Mouse (Mus musculus) heart, adult 2 months (tissue): ENCODE measurements around the gene Rnpep. TPM values are rescaled to one million over a fixed set of nuclear protein-coding genes. Genes with fewer than 3 reads are reported as not detected.

Experiments
- DNase-seq, 2 experiments: peaks; one replicate each; pipeline ENCODE4 v3.0.0; 2021
- H3K27ac ChIP-seq: fragments of 200-600 bp; 2 replicates; pipeline ENCODE4 v1.8.1; 2022
- H3K27me3 ChIP-seq: fragments of 200-500 bp; 2 replicates; pipeline ENCODE4 v1.6.1; 2012; ENCODE audit warnings: mild to moderate bottlenecking, low read length, inconsistent platforms, mixed read lengths; ENCODE audit not compliant: control insufficient read depth, insufficient read depth
- H3K36me3 ChIP-seq: fragments of 200-500 bp; 2 replicates; pipeline ENCODE4 v1.6.1; 2012; ENCODE audit warnings: low read length, inconsistent platforms; ENCODE audit not compliant: control insufficient read depth, insufficient read depth
- H3K4me1 ChIP-seq: fragments of 200-500 bp; 2 replicates; pipeline ENCODE4 v1.6.1; 2011; ENCODE audit warnings: low read length; ENCODE audit not compliant: control insufficient read depth, insufficient read depth
- H3K4me3 ChIP-seq: fragments of 200-600 bp; 2 replicates; pipeline ENCODE4 v1.8.1; 2022
- H3K79me2 ChIP-seq: fragments of 200-500 bp; replicated peaks from 2 replicates; pipeline ENCODE4 v1.6.1; 2012; ENCODE audit warnings: mild to moderate bottlenecking, inconsistent platforms, low read length, moderate library complexity, mixed read lengths; ENCODE audit not compliant: control insufficient read depth, insufficient read depth
- H3K9ac ChIP-seq: fragments of 200-500 bp; 2 replicates; pipeline ENCODE4 v1.6.1; 2012; ENCODE audit warnings: low read depth, mild to moderate bottlenecking, control low read depth, inconsistent platforms, low read length, mixed read lengths
- CTCF ChIP-seq: fragments of 200-600 bp; IDR thresholded peaks from 2 replicates; pipeline ENCODE4 v1.8.1; 2022; ENCODE audit warnings: antibody characterized with exemption, mild to moderate bottlenecking, moderate library complexity
- EP300 ChIP-seq: fragments of 200-500 bp; IDR thresholded peaks from 2 replicates; pipeline ENCODE4 v1.6.1; 2011; ENCODE audit warnings: low read depth, low read length, control low read depth; ENCODE audit not compliant: insufficient read depth
- POLR2A ChIP-seq: fragments of 200-500 bp; IDR thresholded peaks from 2 replicates; pipeline ENCODE4 v1.6.1; 2011; ENCODE audit warnings: mild to moderate bottlenecking, low read depth, low read length, control low read depth; ENCODE audit not compliant: insufficient read depth
- WGBS: fragments of 180-500 bp; shearing (Covaris S2); methylation state at CpG from one replicate; pipeline ENCODE4 v1.1.7; 2018; 5-methylcytosine and 5-hydroxymethylcytosine counted together
- intact Hi-C: fragments of 180-260 bp; cut with DNase I; formaldehyde crosslinking; loops from one replicate; pipeline ENCODE4 v1.15.1; 2025
- polyA plus RNA-seq: library from polyadenylated mRNA; depleted of rRNA; stranded (reverse); fragments of >200 nt; gene quantifications from 2 replicates; pipeline ENCODE4 v1.2.3, GENCODE M21; 2012
- total RNA-seq, 2 experiments: library from RNA; stranded (reverse); gene quantifications; 2 replicates each; pipeline ENCODE4 v1.2.3; 2021

Gene Rnpep
- total and polyA plus RNA-seq, 3 experiments = 14.0 to 22.6 (median 20.0) TPM

- Histone ChIP-seq H3K27ac (no peak overlapping the region), H3K4me3 (no peak overlapping the region), H3K79me2 (no peaks in the 10 kb centered on the region), H3K9ac (no peak overlapping the region), H3K27me3 (no peaks in the 10 kb centered on the region), H3K4me1 (no peaks in the 10 kb centered on the region), H3K36me3 (no peaks in the 10 kb centered on the region)
- intact Hi-C loops = no loop called here
- WGBS = 74% methylated on average over 10 of the region's 10 CpGs
- no peak for TF ChIP-seq CTCF
- no peak for TF ChIP-seq EP300
- no peak for TF ChIP-seq POLR2A
- no peak for DNase-seq
Observed at GRCm38 (mm10) chr1:135267663-135268446, 16.0 kb downstream of the Rnpep start.

- no peak for DNase-seq
- no peaks in the 10 kb centered on the region for H3K36me3 ChIP-seq
Observed at GRCm38 (mm10) chr1:135265834-135266233, 18.1 kb downstream of the Rnpep start.

GRCm38 (mm10) chr1:135263316-135263715 lies 20.6 kb downstream of the Rnpep start:
- WGBS = 61% methylated on average over 9 of the region's 9 CpGs
- no peak overlapping the region for H3K4me3 ChIP-seq
- TF ChIP-seq CTCF = no peak
- no peak for TF ChIP-seq EP300
- no peak for TF ChIP-seq POLR2A
- intact Hi-C loops = no loop called here
- no peak overlapping the region for H3K27ac ChIP-seq
- no peaks in the 10 kb centered on the region for H3K36me3 ChIP-seq
- no peak for DNase-seq
- no peak overlapping the region for H3K9ac ChIP-seq
- H3K27me3 ChIP-seq = no peaks in the 10 kb centered on the region
- no peaks in the 10 kb centered on the region for H3K79me2 ChIP-seq
- H3K4me1 ChIP-seq = no peaks in the 10 kb centered on the region

More at GRCm38 (mm10) chr1:135265834-135266233, 18.1 kb downstream of the Rnpep start:
- no peaks in the 10 kb centered on the region for H3K79me2 ChIP-seq
- H3K4me1 ChIP-seq = no peaks in the 10 kb centered on the region
- no peak overlapping the region for H3K27ac ChIP-seq
- no peak overlapping the region for H3K4me3 ChIP-seq
- intact Hi-C loops = no loop called here
- H3K9ac ChIP-seq = no peak overlapping the region
- H3K27me3 ChIP-seq = no peaks in the 10 kb centered on the region
- 68% methylated on average over 5 of the region's 5 CpGs for WGBS
- no peak for TF ChIP-seq CTCF
- TF ChIP-seq POLR2A = no peak
- no peak for TF ChIP-seq EP300

- no peak overlapping the region for H3K27ac ChIP-seq
- no peaks in the 10 kb centered on the region for H3K27me3 ChIP-seq
- no peak overlapping the region for H3K4me3 ChIP-seq
- 92% methylated on average over 3 of the region's 3 CpGs for WGBS
- no peaks in the 10 kb centered on the region for H3K4me1 ChIP-seq
- intact Hi-C loops = no loop called here
- H3K9ac ChIP-seq = no peak overlapping the region
- no peaks in the 10 kb centered on the region for H3K36me3 ChIP-seq
- no peak for TF ChIP-seq EP300
- TF ChIP-seq POLR2A = no peak
- TF ChIP-seq CTCF = no peak
- no peak for DNase-seq
- H3K79me2 ChIP-seq = no peaks in the 10 kb centered on the region
Observed at GRCm38 (mm10) chr1:135262329-135262728, 21.6 kb downstream of the Rnpep start.

- H3K9ac ChIP-seq = no peak overlapping the region
- no peak overlapping the region for H3K27ac ChIP-seq
- 71% methylated on average over 6 of the region's 6 CpGs for WGBS
- H3K4me3 ChIP-seq = no peak overlapping the region
- H3K79me2 ChIP-seq = no peaks in the 10 kb centered on the region
- H3K36me3 ChIP-seq = no peaks in the 10 kb centered on the region
- no peaks in the 10 kb centered on the region for H3K4me1 ChIP-seq
- TF ChIP-seq POLR2A = no peak
- TF ChIP-seq CTCF = no peak
- no peak for TF ChIP-seq EP300
- H3K27me3 ChIP-seq = no peaks in the 10 kb centered on the region
- no peak for DNase-seq
- intact Hi-C loops = no loop called here
Observed at GRCm38 (mm10) chr1:135260931-135261330, 23.0 kb downstream of the Rnpep start.

DNA sequence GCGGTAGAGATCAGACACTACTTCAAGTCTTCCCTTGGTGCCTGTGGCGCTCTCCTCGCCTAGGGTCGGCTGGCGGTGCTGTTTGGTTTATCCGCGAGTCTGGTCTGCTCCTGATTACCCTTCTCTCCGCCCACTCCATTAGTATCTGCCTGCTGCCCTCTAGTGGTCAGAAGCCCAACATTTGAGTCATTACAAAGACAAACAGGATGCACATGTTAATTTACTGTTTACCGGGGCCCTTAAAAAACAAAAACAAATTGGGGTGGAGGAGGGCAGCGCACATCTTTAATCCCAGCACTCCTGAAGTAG lies 24.8 kb downstream of the Rnpep start:
- no peak overlapping the region for H3K9ac ChIP-seq
- H3K4me3 ChIP-seq = peak overlapping the region; percentile 18; the same call in 1 of the 2 replicates
- H3K36me3 ChIP-seq = no peaks in the 10 kb centered on the region
- no peak overlapping the region for H3K27ac ChIP-seq
- intact Hi-C loops = loop anchor here (1.0 to 2.0 kb wide), 3 partner anchors 87 to 110 kb away; no protein-coding TSS in a partner anchor
- WGBS = 3% methylated on average over 10 of the region's 10 CpGs
- H3K27me3 ChIP-seq = no peaks in the 10 kb centered on the region
- no peaks in the 10 kb centered on the region for H3K4me1 ChIP-seq
- no peaks in the 10 kb centered on the region for H3K79me2 ChIP-seq
- DNase-seq = peak; percentile 65 to 73
- TF ChIP-seq CTCF (peak; percentile 86), EP300 (no peak)
